Mouse (Mus musculus): ENCODE data around the gene Olfr340.
"Not testable (repeated sequence)": the region's sequence is repeated elsewhere in the genome, so short reads cannot be mapped to it uniquely, and the experiment has no call there.

Gene Olfr340

DNA sequence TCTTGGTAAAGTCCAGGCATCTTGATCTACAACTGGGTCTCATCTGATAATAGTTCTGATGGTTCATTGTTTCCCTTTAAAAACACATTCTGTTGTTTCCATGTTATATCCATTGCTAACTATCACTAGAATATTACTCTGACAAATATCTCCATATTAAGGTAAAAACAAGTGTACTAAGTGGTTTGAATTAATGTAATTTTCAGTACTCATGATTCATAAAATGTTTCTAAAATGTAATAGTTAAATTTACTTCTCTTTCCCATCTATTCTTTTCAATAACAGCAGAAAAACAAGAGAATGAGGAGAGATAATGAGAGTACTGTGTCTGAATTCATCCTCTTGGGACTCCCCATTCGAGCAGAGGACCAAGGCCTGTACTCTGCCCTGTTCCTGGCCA lies at the start of gene Olfr340:
Olfr340 (plus strand) TSS at position 301 of the 400 bp plus-strand sequence.
- DNase-seq (ENCODE audit: low spot score in 2 of 2), result no peak

DNA sequence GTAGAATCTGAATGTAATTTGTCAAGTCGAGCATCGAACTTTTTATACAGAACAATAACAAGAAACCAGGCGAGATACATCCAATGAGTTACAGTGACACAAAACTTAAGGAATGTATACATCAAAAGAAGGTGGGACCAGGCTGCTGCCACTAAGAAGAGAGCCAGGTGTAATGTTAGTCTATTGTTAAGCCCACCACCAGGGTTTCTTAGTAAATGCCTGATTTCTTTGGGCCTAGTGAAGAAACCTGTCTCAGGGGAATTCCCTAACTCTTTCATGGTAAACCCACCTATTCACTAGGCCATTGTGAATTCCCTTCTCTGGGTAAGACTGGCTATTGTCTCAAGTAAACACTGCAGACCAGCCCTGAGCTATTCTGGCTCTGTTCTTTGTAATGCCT lies 37.2 kb upstream of the Olfr340 start:
- not testable (repeated sequence) for DNase-seq (ENCODE audit: low spot score in 2 of 2)

DNA sequence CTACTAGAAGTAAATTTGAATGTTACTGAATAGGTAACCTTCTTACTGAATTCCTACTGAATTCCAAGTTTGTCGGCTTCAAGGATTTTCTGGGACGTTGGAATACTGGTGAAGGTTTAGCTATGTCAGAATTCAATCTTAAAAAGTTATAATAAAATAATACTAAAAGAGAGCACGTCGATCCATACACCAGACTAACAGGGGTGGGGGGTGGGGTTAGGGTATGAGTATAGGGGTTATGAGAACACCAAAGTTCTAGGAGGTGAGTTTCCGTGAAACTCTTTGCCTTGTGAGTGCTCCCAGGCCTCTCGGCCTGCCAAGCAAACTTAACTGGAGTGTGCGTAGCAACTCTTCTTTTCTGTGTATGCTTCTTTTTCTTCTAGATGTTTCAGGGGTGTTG lies 36.8 kb upstream of the Olfr340 start:
- DNase-seq (ENCODE audit: low spot score in 2 of 2), result not testable (repeated sequence)

DNA sequence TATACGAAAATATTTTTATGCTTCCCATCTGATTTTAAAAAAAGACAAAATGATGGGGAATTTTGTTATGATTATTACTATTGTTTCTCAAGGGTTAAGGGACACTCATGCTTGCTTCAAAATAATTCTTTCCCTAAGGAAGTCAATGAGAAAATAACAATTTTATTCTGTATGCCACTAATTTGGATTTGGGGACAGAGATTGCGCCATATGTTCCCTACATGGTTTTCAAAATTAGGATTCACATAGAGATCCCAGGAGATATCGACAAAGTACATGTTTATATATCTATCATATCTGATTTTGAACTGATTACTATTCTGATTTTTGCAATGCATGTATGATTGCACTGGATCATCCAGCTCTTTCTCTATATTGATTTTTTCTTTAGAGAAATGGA lies 33.7 kb upstream of the Olfr340 start, which contains the start of gene Olfr339:
Olfr339 (plus strand) TSS at position 301 of the 400 bp plus-strand sequence.
- DNase-seq (ENCODE audit: low spot score in 2 of 2), result no peak

- no peak for DNase-seq (ENCODE audit: low spot score in 2 of 2)
Observed at GRCm38 (mm10) chr2:36473634-36474033, 21.2 kb downstream of the Olfr340 start.

DNA sequence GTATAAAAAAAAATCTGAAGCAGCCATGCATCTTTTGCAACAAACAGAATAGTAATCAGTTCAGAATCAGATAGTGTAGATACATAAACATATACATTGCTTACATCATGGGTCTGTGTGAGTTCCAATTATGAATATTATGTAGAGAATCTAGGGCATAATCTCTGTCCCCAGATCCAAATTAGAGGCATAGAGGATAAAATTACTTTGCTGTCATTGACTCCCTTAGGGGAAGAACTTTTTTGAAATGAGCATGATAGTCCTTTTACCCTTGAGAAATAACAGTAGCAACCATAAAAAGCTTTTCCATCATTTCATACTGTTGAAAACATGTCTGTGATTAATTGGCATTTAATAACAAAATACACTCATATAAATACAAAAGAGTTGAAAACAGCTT lies 30.0 kb downstream of the Olfr340 start, which contains the start of gene Olfr341:
Olfr341 (minus strand) TSS at position 101 of the 400 bp plus-strand sequence.
- no peak for DNase-seq (ENCODE audit: low spot score in 2 of 2)

Data from urinary bladder, postnatal 4 days (tissue).